ENCODE assay signal across 9 mouse cellular contexts in the genomic region with DNA sequence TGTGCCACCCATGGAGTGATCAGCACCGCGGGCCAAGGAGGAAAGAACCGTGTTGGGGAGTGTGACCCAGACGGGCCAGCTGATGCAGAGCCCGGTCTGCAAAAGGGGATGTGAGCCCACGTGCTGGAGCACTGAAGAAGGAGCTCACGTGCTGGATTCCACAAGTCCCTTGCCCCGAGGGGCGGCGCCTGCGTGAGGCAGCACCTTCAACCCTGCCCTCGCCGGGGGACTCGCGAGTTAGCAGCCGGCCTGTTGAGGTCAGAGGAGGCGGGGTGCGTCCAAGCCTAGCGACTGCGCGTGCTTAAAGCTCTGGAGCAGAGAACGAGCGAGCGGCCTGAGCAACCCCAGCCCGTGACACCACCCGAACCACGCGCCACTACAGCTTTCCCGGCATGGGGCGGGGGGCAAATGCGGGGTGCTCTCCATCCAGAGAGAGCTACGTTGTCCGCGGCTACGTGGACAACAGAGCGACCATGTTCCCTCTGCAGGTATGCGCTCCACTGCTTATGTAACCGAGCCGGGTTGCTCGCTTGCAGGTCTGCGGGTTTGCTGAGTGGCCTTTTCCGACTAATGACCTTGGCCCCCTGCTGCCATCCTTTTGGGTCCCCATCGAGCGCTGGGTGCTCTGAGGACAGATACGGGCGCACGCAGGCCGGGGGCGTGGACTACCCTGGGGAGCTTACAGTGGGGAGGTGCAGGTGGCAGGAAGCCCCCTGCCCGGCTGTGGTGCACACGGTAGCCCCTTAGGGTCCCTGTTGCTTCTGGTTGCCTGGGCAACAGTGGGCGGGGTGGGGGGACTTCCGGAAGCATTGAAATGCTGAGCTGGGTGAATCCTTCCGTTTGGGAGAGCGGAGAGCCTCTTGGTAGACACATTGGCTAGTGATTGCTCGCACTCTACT. TPM values are rescaled to one million over a fixed set of nuclear protein-coding genes. Genes with fewer than 3 reads are reported as not detected.
DNase-seq lines count a peak whose midpoint lies in the region; ATAC-seq and TF ChIP-seq lines count a peak whose summit lies in the region.
"Had no signal": no experiment of that assay in that cellular context is flagged by ENCODE, and none has a peak within 500 bp of the region (broad histone marks: within the 10 kb centered on the region; RNA-seq: fewer than 3 reads in every experiment).

No protein-coding gene starts in this region.

- H3K79me2 ChIP-seq in heart, adult 2 months (replicated peaks; ENCODE audit: control insufficient read depth, insufficient read depth, low read length) = no peaks in the 10 kb centered on the region

- no peak for TF ChIP-seq CTCF in heart, adult 2 months (IDR thresholded peaks at IDR 0.05)

- H3K27me3 ChIP-seq in heart, adult 2 months (ENCODE audit: control insufficient read depth, insufficient read depth, low read length) = no peaks in the 10 kb centered on the region
- H3K27me3 ChIP-seq in liver, embryonic 15.5 days = no peaks in the 10 kb centered on the region
- H3K27me3 ChIP-seq: Patski had no signal

- peak; percentile 66 for DNase-seq in ovary, postnatal 36 days (ENCODE audit: low spot score)
- no peak for DNase-seq in ovary, postnatal 10 days (ENCODE audit: low spot score)
- DNase-seq in embryo, embryonic 11 days = peak; percentile 80
- DNase-seq in heart, adult 2 months = peak; percentile 80 to 83
- DNase-seq in kidney, adult 18-20 months = peak; percentile 88
- DNase-seq in neural tube, embryonic 10.5 days (ENCODE audit: extremely low spot score, low spot score) = peak; percentile 64
- peak; percentile 85 for DNase-seq in thymus, postnatal 0 days (ENCODE audit: low spot score)

- ATAC-seq in liver, embryonic 15.5 days (ENCODE audit: insufficient read depth) = peak; percentile 66
- ATAC-seq: Patski had no signal

- WGBS in heart, adult 2 months = 2% methylated on average over 56 of the region's 56 CpGs
- WGBS in liver, embryonic 15.5 days (ENCODE audit: insufficient replicate concordance) = under 1% methylated on average over 56 of the region's 56 CpGs

- no peaks in the 10 kb centered on the region for H3K36me3 ChIP-seq in heart, adult 2 months (ENCODE audit: control insufficient read depth, insufficient read depth, low read length)
- no peaks in the 10 kb centered on the region for H3K36me3 ChIP-seq in liver, embryonic 15.5 days (replicated peaks)

- peak overlapping the region; percentile 62 for H3K9ac ChIP-seq in heart, adult 2 months (ENCODE audit: low read depth, low read length)
- H3K9ac ChIP-seq in liver, embryonic 15.5 days = peak overlapping the region; percentile 74

- H3K4me2 ChIP-seq in liver, embryonic 15.5 days = peak overlapping the region; percentile 98

- peak overlapping the region; percentile 65 for H3K27ac ChIP-seq in heart, adult 2 months
- H3K27ac ChIP-seq in liver, embryonic 15.5 days (replicated peaks) = peak overlapping the region; percentile 88

- peak overlapping the region; percentile 55 for H3K4me3 ChIP-seq in heart, adult 2 months
- peak overlapping the region; percentile 78 for H3K4me3 ChIP-seq in liver, embryonic 15.5 days (replicated peaks)

- TF ChIP-seq EP300 in heart, adult 2 months (IDR thresholded peaks at IDR 0.05; ENCODE audit: insufficient read depth, low read depth, low read length) = no peak

- intact Hi-C loops in heart, adult 2 months (cut with DNase I) = no loop called here

- peaks cover 19% of the 10 kb centered on the region for H3K4me1 ChIP-seq in heart, adult 2 months (ENCODE audit: control insufficient read depth, insufficient read depth, low read length)
- peaks cover 98% of the 10 kb centered on the region for H3K4me1 ChIP-seq in liver, embryonic 15.5 days (replicated peaks)

- peak; percentile 47; the same call in 1 of the 2 replicates for TF ChIP-seq POLR2A in heart, adult 2 months (IDR thresholded peaks at IDR 0.05; ENCODE audit: insufficient read depth, low read depth, low read length)

- no peaks in the 10 kb centered on the region for H3K9me3 ChIP-seq in liver, embryonic 15.5 days (replicated peaks)

RNA-seq across cellular contexts. Expression of a gene that starts 52.9 kb away (rescaled TPM):
- 10 to 100 TPM; 24.2 to 30.6 TPM for total RNA-seq in heart, adult 2 months (2021)
- 22.5 and 32.1 TPM in 2 replicates for polyA plus RNA-seq in heart, adult 2 months (2012; rRNA removed)
- 0.50 and 0.60 TPM in 2 replicates for polyA plus RNA-seq in liver, embryonic 15.5 days (2015; fragmentation: Nextera tagmentation; extraction: Ambion mirVana)
- 10.6 and 12.6 TPM in 2 replicates for polyA plus RNA-seq in thymus, postnatal 0 days (2015; fragmentation: Nextera tagmentation; extraction: Ambion mirVana)
